Mouse (Mus musculus) spleen, postnatal 14 days (tissue): ENCODE data around the gene Stard13.

Source experiments
- DNase-seq, 2 experiments: peaks; one replicate each; pipeline ENCODE4 v3.0.0; 2021 to 2022; ENCODE audit warnings: low spot score in 2 of 2

Gene Stard13

GRCm38 (mm10) chr5:151020831-151021230 is 212.8 kb downstream of the Stard13 start:
- no peak for DNase-seq

DNA sequence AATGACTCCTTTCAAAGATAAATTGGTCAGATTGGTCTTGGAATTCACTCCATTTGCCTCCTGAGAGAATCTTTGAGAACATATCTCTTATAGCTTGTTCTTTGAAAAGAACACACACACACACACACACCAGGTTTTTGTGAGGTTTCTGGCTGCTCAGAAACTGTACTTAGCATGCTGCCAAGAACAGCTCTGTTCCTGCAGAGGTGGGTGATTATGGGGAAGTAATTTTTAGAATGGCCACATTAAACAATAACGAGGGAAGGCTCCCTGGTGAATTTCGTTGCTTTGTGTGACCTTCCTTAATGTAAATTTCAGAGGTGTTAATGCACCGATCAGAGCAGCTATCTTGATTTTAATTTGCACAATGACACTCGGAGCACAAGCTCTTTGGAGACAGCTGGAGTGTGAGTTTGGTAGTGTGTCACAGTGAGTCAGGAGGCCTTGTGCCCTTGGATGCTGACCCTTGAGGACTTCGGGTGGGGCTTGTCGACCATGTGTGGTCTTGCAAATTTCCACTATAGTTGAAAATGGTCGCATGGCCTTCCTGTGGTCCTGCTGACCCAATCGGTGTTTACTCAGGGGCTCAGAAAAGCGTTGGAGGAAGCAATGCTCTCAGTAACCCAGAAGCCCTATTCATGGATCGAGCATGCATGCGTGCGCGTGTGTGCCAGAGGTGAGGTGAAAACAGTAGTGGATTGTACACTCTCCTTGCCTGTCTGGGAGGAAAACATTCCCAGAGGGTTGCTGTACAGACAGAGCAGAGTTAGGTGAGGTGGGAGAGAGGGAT is 213.4 kb downstream of the Stard13 start:
- no peak for DNase-seq

GRCm38 (mm10) chr5:151018959-151019358 is 214.7 kb downstream of the Stard13 start:
- DNase-seq = no peak

GRCm38 (mm10) chr5:151018450-151018849 is 215.2 kb downstream of the Stard13 start:
- DNase-seq = no peak

DNA sequence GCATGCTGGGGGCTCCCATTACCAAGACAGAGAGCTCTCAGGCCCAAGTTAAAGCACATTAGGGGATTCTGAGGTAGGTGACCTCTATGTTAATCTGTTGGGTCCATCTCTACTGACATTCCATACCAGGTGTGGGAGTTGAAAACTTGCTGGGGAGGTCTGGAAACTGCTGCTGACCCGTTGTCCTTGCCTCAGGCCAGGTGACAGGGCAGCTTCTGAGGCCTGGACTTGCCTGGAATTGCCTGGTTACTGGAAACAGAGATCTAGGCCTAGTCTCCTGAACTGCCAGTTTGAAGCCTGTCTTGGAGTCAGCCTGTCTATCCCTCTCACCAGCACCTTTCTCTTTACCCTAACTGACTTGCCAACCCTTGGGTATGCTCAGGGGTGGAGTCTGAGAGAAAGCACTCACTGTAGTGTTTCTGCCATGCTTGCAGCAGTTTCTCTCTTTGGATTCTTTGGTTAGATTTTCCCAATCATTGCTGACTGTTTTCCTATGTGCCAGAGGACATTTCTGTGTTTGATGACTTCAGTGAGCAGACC is 229.3 kb downstream of the Stard13 start:
- DNase-seq = no peak

DNA sequence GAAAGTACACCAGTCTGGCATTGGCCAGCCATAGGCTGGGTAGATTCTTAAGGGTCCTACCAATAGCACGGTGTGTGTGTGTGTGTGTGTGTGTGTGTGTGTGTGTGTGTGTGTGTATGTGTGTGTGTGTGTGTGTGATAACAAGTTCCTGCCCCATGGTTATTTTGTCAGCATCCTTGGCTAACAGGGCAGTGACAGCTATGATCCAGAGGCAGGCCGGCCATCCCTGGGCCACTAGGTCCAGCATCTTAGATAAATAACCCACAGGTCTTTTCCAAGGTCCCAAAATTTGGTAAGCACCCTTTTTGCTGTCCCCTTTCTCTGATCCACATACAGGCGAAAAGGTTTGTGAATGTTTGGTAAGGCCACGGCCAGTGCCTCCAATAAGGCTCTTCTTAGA is 231.6 kb downstream of the Stard13 start:
- DNase-seq = no peak

DNA sequence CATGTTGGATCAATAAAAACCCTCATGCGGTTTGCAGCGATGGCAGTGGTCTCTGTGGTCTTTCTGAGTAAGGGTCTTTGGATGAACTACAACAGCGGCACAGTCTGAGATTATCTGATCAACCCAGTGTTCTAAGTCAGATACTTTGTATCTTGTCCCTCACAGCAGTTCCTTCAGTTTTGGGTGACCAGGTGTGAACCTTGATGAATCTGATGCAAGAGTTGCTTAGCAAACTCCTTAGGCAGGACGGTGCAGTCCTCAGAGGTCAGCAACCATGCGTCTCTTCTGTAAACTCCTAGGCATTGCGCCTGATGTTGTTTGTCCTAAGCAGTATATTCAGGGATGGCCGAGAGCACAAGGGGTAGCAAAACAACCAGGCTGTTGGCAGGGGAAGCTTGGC is 232.5 kb downstream of the Stard13 start:
- DNase-seq = no peak

DNA sequence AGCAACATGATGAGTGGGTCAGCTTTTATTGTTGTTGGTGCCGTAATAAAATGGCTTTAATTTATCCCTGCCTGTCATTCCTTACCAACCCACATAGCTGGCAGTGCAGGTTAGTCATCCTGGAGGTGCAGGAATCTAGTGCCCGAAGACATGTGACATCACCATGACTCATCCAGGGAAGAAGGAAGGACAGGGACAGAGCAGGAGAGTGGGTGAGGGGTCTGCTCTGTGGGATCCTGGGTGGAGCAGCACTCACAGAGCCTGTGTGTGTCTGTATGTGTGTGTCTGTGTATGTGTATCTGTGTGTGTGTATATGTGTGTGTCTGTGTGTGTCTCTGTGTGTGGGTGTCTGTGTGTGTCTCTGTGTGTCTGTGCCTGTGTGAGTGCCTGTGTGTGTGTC is 237.1 kb downstream of the Stard13 start:
- DNase-seq = no peak

- DNase-seq = no peak
These were observed 239.5 kb downstream of the Stard13 start for GRCm38 (mm10) chr5:150994096-150994495.
